In genomic region chr4:137941871-137942781, GRCm38 (mm10) we compare ENCODE assay signal across 8 mouse cellular contexts. TPM values are rescaled to one million over a fixed set of nuclear protein-coding genes. Genes with fewer than 3 reads are reported as not detected.
DNase-seq lines count a peak whose midpoint lies in the region; ATAC-seq lines count a peak whose summit lies in the region.

No protein-coding gene starts in this region.

- H3K4me1 ChIP-seq in embryonic facial prominence, embryonic 10.5 days = peaks cover 7% of the 10 kb centered on the region; the same call in 1 of the 2 replicates
- H3K4me1 ChIP-seq in intestine, embryonic 15.5 days (replicated peaks) = no peaks in the 10 kb centered on the region

- no peaks in the 10 kb centered on the region for H3K27me3 ChIP-seq in embryonic facial prominence, embryonic 10.5 days (replicated peaks; ENCODE audit: low read depth, poor library complexity, severe bottlenecking)
- H3K27me3 ChIP-seq in intestine, embryonic 15.5 days (replicated peaks) = no peaks in the 10 kb centered on the region

- H3K27ac ChIP-seq in embryonic facial prominence, embryonic 10.5 days (replicated peaks) = 0 out of 2 replicates have a peak overlapping the region, but pooled peaks have one; percentile 3
- no peak overlapping the region for H3K27ac ChIP-seq in intestine, embryonic 15.5 days

- WGBS in embryonic facial prominence, embryonic 10.5 days = 76% methylated on average over 17 of the region's 17 CpGs
- 73% methylated on average over 17 of the region's 17 CpGs for WGBS in intestine, embryonic 15.5 days

- no peak overlapping the region for H3K9ac ChIP-seq in intestine, embryonic 15.5 days

- peak; percentile 73 to 87 for DNase-seq in adrenal gland, adult (ENCODE audit: inconsistent age in 2 of 2, low spot score in 1 of 2)
- DNase-seq in adrenal gland, postnatal 4 days (ENCODE audit: low spot score in 2 of 2) = no peak
- peak; percentile 74 for DNase-seq in Muller cell, postnatal 12 days (ENCODE audit: inconsistent ontology term)
- DNase-seq in embryonic facial prominence, embryonic 10.5 days (ENCODE audit: low spot score) = no peak
- DNase-seq in heart, postnatal 4 days = peak; percentile 47
- peak; percentile 56 to 71 for DNase-seq in lung, postnatal 4 days
- DNase-seq in spleen, postnatal 4 days (ENCODE audit: low spot score in 2 of 2) = no peak

- no peak overlapping the region for H3K4me2 ChIP-seq in intestine, embryonic 15.5 days (replicated peaks)

- H3K36me3 ChIP-seq in embryonic facial prominence, embryonic 10.5 days (replicated peaks) = peaks cover 99% of the 10 kb centered on the region
- H3K36me3 ChIP-seq in intestine, embryonic 15.5 days = peaks cover 45% of the 10 kb centered on the region

- no peaks in the 10 kb centered on the region for H3K9me3 ChIP-seq in embryonic facial prominence, embryonic 10.5 days
- no peaks in the 10 kb centered on the region for H3K9me3 ChIP-seq in intestine, embryonic 15.5 days

- no peak overlapping the region for H3K4me3 ChIP-seq in embryonic facial prominence, embryonic 10.5 days
- no peak overlapping the region for H3K4me3 ChIP-seq in intestine, embryonic 15.5 days (replicated peaks)

- no peak for ATAC-seq in intestine, embryonic 15.5 days

RNA-seq across cellular contexts. Expression of gene Eif4g3, which starts 50.7 kb away (rescaled TPM):
- 100 to 1,000 TPM; 121 to 142 TPM for total RNA-seq in adrenal gland, postnatal 4 days (2021)
- 39.7 and 41.9 TPM in 2 replicates for polyA plus RNA-seq in embryonic facial prominence, embryonic 10.5 days (2016; fragmentation: Nextera tagmentation; extraction: Ambion mirVana)
- 10 to 100 TPM; 57.8 to 59.2 TPM for total RNA-seq in heart, postnatal 4 days (2021)
- 24.2 and 25.1 TPM in 2 replicates for polyA plus RNA-seq in intestine, embryonic 15.5 days (2015; fragmentation: Nextera tagmentation; extraction: Ambion mirVana)

Comparison
In these comparisons a context has a peak if more than half of its experiments do, and no peak if none do; other contexts are left out.
1. DNase-seq: peak in adrenal gland, adult (2 of 2), Muller cell, postnatal 12 days (single experiment), heart, postnatal 4 days (single experiment) and lung, postnatal 4 days (2 of 2); none in adrenal gland, postnatal 4 days (0 of 2), embryonic facial prominence, embryonic 10.5 days (single experiment) and spleen, postnatal 4 days (0 of 2).